Mouse (Mus musculus) adrenal gland, adult 18-20 months (tissue): ENCODE results near the gene Dgkh. TPM values are rescaled to one million over a fixed set of nuclear protein-coding genes. Genes with fewer than 3 reads are reported as not detected.

Experiments
- DNase-seq, 2 experiments: peaks; one replicate each; pipeline ENCODE4 v3.0.0; 2021 to 2022; ENCODE audit warnings: low spot score in 2 of 2
- total RNA-seq, 2 experiments: library from RNA; stranded (reverse); gene quantifications; 1 replicate in 1 of 2; 2 replicates in 1 of 2; pipeline ENCODE4 v1.2.3; 2021

Dgkh gene
- total RNA-seq, 2 experiments from 2014 or later = 7.5 to 10.8 TPM

GRCm38 (mm10) chr14:78539821-78540220, 192.8 kb downstream of the Dgkh start:
- no peak for DNase-seq

GRCm38 (mm10) chr14:78538572-78539320, 193.8 kb downstream of the Dgkh start:
- no peak for DNase-seq

- no peak for DNase-seq
Measured at GRCm38 (mm10) chr14:78537551-78537950, 195.0 kb downstream of the Dgkh start.

GRCm38 (mm10) chr14:78536281-78537165, 196.1 kb downstream of the Dgkh start, which contains the start of gene Akap11:
Akap11 (minus strand) TSS chr14:78536808.
- peak; percentile 86 to 87 for DNase-seq

DNA sequence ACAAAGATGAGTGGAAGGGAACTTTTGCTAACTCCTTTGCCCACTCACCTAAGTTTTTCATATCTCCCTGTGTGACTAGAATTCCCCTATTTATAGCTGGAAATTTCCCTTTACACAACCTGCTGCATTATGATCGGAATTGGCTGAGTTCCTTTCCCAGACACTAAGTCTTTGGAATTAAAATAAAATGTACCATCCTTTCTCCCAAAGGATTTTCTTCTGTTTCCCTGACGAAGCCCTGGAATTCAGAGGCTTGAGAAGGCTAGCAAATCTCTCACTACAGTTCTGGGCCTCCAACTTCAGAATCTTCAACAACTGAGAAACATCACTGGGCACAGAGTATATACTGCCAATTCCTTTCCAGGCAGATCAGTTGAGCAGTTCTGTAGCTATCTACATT, 197.2 kb downstream of the Dgkh start:
- no peak for DNase-seq

DNA sequence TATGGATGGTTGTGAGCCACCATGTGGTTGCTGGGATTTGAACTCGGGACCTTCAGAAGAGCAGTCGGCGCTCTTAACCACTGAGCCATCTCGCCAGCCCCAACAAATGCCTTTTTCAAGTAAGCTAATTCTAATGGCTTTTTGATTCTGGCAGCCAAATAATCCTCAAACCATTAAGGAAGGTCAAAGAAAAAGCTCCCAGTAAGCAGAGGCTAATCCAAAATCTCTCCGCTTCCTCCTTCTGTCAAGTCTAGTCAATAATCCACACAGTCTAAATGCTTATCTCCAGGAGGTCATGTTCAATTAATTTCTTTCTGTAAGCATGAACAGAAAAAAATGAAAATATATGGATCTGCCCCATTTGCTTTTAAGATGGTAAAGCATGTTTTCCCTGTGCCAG, 197.9 kb downstream of the Dgkh start:
- DNase-seq = no peak

DNA sequence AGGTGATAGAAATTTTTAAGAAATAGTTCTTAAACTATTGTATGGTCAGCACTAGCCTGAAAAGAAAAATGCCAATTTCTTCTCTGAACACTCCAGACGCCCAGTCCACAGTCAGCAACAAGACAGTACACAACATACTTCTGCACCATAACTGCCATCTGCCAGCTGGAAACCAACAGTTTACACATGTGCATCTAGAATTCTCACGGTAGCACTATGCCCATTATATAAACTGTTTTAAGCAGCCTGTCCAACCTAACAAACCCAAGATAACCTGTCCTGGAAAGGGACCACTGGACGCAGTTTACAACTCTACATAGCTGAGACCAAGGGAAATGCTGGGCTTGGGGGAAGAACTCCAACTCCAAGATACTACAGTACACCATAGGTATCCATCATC, 198.9 kb downstream of the Dgkh start:
- no peak for DNase-seq

GRCm38 (mm10) chr14:78532345-78532744, 200.2 kb downstream of the Dgkh start:
- no peak for DNase-seq

GRCm38 (mm10) chr14:78530256-78530655, 202.3 kb downstream of the Dgkh start:
- DNase-seq = no peak

DNA sequence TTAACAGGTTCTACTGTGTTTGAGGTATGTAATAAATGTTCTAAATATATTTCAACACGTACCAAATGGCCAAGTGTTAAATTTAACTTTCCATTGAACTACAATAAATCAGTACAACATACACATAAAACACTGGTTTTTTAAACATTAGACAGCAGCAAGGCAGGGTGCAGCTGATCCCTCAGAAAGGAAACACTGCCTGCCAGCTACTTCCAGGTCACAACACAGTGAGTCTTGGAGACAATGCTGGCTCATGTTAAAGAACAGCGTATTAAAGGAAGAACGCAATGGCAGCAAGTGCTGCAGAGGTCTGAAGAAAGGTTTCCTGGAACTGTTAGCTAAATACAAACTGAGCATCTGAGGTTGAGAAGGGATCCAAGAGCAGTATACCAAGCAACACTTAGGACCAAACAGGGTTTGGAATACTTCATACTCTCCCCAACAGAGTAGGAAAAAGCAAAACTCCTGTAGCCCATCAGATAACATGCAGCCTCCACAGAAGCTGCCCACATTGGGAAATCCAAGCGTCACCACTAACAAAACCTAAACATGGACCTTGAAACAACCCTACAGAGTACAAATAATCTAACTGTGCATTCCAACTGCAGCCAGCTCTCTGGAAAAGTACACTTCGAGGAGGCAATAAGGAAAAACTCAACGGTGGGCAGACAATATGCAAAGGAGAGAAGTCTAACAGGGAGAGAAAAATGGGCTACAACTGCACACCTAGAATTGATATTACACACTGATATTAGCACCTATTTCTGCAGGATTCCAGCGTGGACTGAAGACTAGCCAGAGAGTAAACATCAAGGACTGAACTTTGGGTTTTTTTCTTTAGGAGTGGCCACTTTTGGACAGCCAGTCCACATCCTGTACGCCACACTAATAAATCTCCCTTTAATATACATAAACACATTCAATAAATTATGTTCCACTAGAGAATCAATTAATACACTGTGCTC, 203.8 kb downstream of the Dgkh start:
- no peak for DNase-seq

DNA sequence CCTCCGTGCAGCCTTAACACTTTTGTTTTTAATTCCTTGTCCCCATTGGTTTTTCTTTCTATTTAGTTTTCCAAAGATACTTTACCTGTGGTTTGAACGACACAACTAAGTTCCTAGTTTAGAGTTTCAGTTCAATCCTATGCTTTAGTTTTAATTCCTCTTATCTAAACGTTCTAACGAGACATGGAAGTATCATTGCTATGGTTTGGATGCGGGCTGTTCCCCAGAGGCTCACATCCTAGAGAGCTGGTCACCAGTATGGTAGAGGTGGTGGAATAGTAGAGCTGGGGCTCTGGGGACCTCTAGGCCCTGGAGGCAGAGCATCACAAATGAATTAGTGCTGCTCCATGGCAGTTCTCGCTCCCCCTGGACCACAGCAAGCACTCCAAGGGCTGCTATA, 205.7 kb downstream of the Dgkh start:
- DNase-seq = no peak

GRCm38 (mm10) chr14:78526475-78526874, 206.1 kb downstream of the Dgkh start:
- DNase-seq = no peak

DNA sequence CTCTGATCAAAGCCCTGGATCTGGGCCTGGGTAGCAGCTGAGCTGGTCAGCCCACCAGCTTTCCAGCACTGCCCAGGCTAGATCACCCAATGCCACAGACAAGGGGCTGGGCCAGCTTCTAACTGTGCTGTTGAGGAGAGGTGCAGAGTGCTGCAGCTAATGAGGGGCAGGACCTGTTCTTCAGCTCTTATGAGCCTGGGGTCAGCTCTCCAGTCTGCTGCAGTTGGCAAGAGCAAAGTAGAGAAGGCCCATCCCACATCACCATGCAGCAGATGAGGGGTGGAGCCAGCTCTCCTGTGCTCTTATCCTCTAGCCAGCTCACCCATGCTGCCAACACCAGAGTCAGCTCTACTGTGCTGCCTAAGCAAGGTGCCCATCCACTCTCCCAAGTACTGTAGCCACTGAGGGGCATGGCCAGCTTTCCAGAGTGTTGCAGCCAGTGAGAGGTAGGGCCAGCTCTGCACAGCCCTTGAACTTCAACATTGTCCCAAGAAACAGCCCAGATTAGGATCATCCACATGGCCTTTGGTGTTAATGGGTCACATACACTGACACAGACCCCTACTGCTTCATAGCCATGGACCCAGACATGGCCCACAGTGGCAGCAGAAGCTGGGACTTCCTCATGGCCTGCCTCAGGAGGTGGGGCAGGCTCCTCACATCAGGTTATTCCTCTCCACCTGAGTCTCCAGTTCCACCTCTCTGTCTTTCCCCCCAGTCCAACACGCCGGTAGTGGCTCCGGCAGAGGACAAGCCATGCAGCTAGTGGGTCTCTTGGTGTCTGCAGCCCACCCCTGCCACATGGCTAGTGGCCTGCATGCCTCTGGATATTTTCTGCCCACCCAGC, 206.7 kb downstream of the Dgkh start:
- DNase-seq = no peak

DNA sequence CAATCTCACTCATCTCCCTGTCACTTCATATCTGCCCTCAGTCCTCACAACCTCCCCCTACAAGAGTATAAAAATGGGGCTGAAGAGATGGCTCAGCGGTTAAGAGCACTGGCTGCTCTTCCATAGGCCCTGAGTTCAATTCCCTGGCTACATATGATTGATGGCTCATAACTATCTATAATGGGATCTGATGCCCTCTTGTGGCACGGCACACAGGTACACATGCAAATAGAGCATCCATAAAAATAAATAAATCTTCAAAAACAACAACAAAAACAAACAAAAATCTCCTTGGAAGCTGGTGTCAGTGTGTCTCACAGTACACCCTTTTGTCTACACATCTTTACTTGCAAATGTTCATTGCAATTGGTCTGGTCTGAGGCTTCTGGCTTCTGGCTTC, 207.5 kb downstream of the Dgkh start:
- no peak for DNase-seq

- DNase-seq = no peak
Measured at GRCm38 (mm10) chr14:78510713-78511112, 221.9 kb downstream of the Dgkh start.

- DNase-seq = no peak
Measured at GRCm38 (mm10) chr14:78509791-78510190, 222.8 kb downstream of the Dgkh start.
